Mouse (Mus musculus): ENCODE measurements around the gene Dclk3. TPM values are rescaled to one million over a fixed set of nuclear protein-coding genes. Genes with fewer than 3 reads are reported as not detected.

The Dclk3 gene
- polyA plus RNA-seq, 1 experiment from 2014 or later: 0.35 TPM

DNA sequence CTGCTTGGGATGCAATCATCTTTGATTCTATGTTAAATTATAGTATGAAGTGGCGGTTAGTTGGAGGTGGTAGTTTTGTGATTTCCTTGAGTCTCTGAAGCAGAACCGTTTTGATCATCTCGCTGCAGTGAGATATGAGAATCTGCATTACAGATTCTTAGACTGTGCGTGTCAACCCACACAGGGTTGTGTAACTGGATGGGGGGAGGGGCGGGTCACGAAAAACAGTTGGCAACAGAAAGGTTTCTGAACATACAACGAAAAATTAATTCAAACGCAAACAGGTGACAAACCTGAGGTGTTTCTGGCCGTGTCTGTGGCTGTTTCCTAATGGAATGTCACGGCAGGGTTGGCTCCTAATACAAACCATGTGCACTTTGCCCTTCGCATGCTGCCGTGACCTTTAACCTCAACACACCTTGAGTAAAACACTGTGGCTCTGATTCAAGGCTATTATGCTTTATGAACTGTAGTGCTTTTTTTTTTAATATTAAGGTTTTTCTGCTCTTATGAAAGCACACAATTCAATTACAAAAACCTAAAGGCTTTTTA is 12.0 kb downstream of the Dclk3 start:
- Histone ChIP-seq H3K4me1 (ENCODE audit: control insufficient read depth, insufficient read depth, low read length) (no peaks in the 10 kb centered on the region), H3K27ac (ENCODE audit: low read length) (no peak overlapping the region), H3K4me2 (ENCODE audit: low read depth, low read length) (no peak overlapping the region), H3K4me3 (ENCODE audit: low read length) (no peak overlapping the region), H3K27me3 (ENCODE audit: control insufficient read depth, insufficient read depth, low read length) (no peaks in the 10 kb centered on the region), H3K36me3 (ENCODE audit: control insufficient read depth, insufficient read depth) (no peaks in the 10 kb centered on the region), H3K9ac (ENCODE audit: low read length) (no peak overlapping the region), H3K9me3 (replicated peaks; ENCODE audit: control insufficient read depth, low read length) (no peaks in the 10 kb centered on the region)
- ATAC-seq (replicated peaks; ENCODE audit: extremely low read depth, insufficient read depth, low FRiP score): no peak
- 83% methylated on average over 12 of the region's 12 CpGs for WGBS

DNA sequence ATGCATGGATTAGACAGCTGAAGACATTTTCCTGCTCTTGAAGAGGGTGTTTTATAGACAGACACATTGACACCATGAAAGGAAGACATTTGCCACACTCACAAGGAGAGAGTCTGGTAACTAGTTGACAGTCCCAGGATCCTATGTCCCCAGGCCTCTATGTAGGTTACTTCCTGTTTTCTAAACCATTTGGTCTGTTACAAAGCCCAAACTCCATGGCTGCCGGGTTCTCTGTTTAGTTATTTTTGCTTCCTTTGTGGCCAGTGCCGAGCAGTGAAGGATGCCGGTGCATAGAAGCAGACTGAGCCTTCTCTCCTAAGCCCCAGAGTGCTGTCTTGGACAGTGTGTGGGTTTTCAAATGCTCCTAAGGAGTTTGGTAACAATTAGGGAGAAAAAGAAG is 15.0 kb downstream of the Dclk3 start:
- H3K4me1 ChIP-seq (ENCODE audit: control insufficient read depth, insufficient read depth, low read length): no peaks in the 10 kb centered on the region
- no peak overlapping the region for H3K9ac ChIP-seq (ENCODE audit: low read length)
- no peak overlapping the region for H3K4me2 ChIP-seq (ENCODE audit: low read depth, low read length)
- no peak overlapping the region for H3K4me3 ChIP-seq (ENCODE audit: low read length)
- 59% methylated on average over 3 of the region's 3 CpGs for WGBS
- H3K27me3 ChIP-seq (ENCODE audit: control insufficient read depth, insufficient read depth, low read length): no peaks in the 10 kb centered on the region
- H3K36me3 ChIP-seq (ENCODE audit: control insufficient read depth, insufficient read depth): no peaks in the 10 kb centered on the region
- ATAC-seq (replicated peaks; ENCODE audit: extremely low read depth, insufficient read depth, low FRiP score): no peak
- no peak overlapping the region for H3K27ac ChIP-seq (ENCODE audit: low read length)
- no peaks in the 10 kb centered on the region for H3K9me3 ChIP-seq (replicated peaks; ENCODE audit: control insufficient read depth, low read length)

GRCm38 (mm10) chr9:111457176-111457935 is 18.5 kb downstream of the Dclk3 start:
- Histone ChIP-seq H3K4me1 (ENCODE audit: control insufficient read depth, insufficient read depth, low read length) (peaks cover 3% of the 10 kb centered on the region; the same call in 1 of the 2 replicates), H3K9ac (ENCODE audit: low read length) (no peak overlapping the region), H3K36me3 (ENCODE audit: control insufficient read depth, insufficient read depth) (no peaks in the 10 kb centered on the region), H3K4me2 (ENCODE audit: low read depth, low read length) (no peak overlapping the region), H3K27me3 (ENCODE audit: control insufficient read depth, insufficient read depth, low read length) (no peaks in the 10 kb centered on the region), H3K4me3 (ENCODE audit: low read length) (no peak overlapping the region), H3K27ac (ENCODE audit: low read length) (no peak overlapping the region), H3K9me3 (replicated peaks; ENCODE audit: control insufficient read depth, low read length) (no peaks in the 10 kb centered on the region)
- 77% methylated on average over 10 of the region's 10 CpGs for WGBS
- ATAC-seq (replicated peaks; ENCODE audit: extremely low read depth, insufficient read depth, low FRiP score): no peak

- Histone ChIP-seq H3K9me3 (replicated peaks; ENCODE audit: control insufficient read depth, low read length) (no peaks in the 10 kb centered on the region), H3K27ac (ENCODE audit: low read length) (no peak overlapping the region), H3K27me3 (ENCODE audit: control insufficient read depth, insufficient read depth, low read length) (no peaks in the 10 kb centered on the region), H3K4me1 (ENCODE audit: control insufficient read depth, insufficient read depth, low read length) (peaks cover 3% of the 10 kb centered on the region; the same call in 1 of the 2 replicates), H3K9ac (ENCODE audit: low read length) (no peak overlapping the region), H3K36me3 (ENCODE audit: control insufficient read depth, insufficient read depth) (no peaks in the 10 kb centered on the region), H3K4me3 (ENCODE audit: low read length) (no peak overlapping the region), H3K4me2 (ENCODE audit: low read depth, low read length) (no peak overlapping the region)
- no peak for ATAC-seq (replicated peaks; ENCODE audit: extremely low read depth, insufficient read depth, low FRiP score)
- 87% methylated on average over 4 of the region's 4 CpGs for WGBS
Observed at GRCm38 (mm10) chr9:111457936-111458310, 19.0 kb downstream of the Dclk3 start.

DNA sequence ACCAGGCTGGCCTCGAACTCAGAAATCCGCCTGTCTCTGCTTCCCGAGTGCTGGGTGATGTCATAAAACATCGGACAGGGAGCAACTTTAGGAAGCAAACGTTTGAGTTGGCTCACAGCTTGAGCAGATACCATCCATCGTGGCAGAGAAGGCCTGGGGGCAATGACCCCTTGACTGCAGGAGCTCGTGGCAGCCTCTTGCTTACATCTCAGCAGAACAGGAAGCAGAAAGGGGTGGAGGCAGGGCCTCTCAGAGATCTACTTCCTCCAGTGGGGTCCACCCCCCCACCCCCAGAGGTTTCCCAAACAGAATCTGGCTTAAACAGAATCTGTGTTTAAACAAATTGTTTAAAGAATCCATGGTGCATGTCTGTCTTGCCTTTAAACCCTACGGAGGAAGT is 20.6 kb downstream of the Dclk3 start:
- Histone ChIP-seq H3K4me1 (ENCODE audit: control insufficient read depth, insufficient read depth, low read length) (peaks cover 3% of the 10 kb centered on the region; the same call in 1 of the 2 replicates), H3K27ac (ENCODE audit: low read length) (no peak overlapping the region), H3K9ac (ENCODE audit: low read length) (no peak overlapping the region), H3K36me3 (ENCODE audit: control insufficient read depth, insufficient read depth) (no peaks in the 10 kb centered on the region), H3K27me3 (ENCODE audit: control insufficient read depth, insufficient read depth, low read length) (no peaks in the 10 kb centered on the region), H3K9me3 (replicated peaks; ENCODE audit: control insufficient read depth, low read length) (no peaks in the 10 kb centered on the region), H3K4me3 (ENCODE audit: low read length) (no peak overlapping the region), H3K4me2 (ENCODE audit: low read depth, low read length) (no peak overlapping the region)
- no peak for ATAC-seq (replicated peaks; ENCODE audit: extremely low read depth, insufficient read depth, low FRiP score)
- WGBS: 63% methylated on average over 8 of the region's 8 CpGs

DNA sequence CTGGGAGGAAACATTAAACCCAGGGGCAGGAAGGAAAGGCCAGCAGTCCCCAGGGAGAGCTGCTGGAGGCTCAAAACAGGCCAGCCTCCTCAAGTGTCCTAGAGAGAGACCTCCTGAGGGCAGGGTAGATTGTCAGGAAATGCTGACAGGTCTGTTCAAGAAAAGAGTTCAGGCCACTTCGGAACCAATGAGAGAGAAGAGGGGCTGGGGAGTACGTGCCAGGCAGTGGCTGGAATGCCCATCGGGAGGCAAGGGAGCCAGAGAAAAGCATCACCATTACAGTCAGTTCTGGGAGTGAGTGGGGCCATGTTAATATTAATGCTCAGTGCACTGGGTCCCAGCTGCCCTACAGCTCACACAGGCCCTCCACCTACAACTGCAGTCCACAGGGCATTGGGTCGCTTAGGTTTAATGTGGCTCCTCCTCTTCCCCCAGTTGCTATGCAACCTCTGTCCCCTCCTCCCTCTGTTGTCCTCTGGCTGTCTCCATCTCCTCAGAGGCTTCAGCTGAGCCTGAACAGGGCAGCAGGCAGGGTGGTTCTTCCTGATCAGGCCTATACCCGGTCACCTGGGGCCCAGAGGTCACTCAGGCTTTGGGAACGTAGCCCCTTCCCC is 21.4 kb downstream of the Dclk3 start:
- Histone ChIP-seq H3K27me3 (ENCODE audit: control insufficient read depth, insufficient read depth, low read length) (no peaks in the 10 kb centered on the region), H3K9ac (ENCODE audit: low read length) (no peak overlapping the region), H3K36me3 (ENCODE audit: control insufficient read depth, insufficient read depth) (no peaks in the 10 kb centered on the region), H3K4me3 (ENCODE audit: low read length) (no peak overlapping the region), H3K9me3 (replicated peaks; ENCODE audit: control insufficient read depth, low read length) (no peaks in the 10 kb centered on the region), H3K4me1 (ENCODE audit: control insufficient read depth, insufficient read depth, low read length) (peaks cover 3% of the 10 kb centered on the region; the same call in 1 of the 2 replicates), H3K4me2 (ENCODE audit: low read depth, low read length) (no peak overlapping the region), H3K27ac (ENCODE audit: low read length) (no peak overlapping the region)
- 25% methylated on average over 6 of the region's 6 CpGs for WGBS
- no peak for ATAC-seq (replicated peaks; ENCODE audit: extremely low read depth, insufficient read depth, low FRiP score)

DNA sequence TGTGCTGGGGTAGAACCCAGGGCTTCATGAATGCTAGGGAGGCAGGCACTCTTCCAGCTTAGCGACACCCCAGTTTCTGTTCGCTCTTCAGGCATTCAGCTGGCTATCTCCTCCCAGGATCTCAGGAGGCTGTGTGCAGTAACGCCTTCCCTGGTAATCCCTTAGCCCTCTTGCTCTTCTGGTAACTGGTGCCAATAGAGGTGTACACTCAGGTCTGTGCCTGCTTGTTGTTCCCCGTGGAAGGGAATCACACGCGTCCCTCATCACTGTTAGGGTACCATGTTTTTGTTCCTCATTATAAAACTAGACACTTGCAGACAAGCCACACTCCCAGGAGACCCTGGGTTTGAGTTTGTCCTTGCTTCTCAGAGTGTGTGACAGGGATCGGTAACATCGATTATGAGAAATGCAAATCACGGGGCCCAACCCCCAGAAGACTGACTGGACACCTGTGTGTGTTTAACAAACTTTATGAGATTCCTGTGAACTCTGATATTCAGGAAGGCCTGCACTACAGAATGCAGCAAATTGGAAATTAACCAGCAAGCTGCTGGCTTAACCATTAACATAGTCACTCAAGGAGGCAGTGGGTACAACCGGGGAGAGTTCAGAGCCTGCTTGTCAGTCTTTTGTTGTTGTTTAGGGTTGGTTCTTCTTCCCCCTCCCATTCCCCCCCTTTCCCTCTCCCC is 22.7 kb downstream of the Dclk3 start:
- Histone ChIP-seq H3K36me3 (ENCODE audit: control insufficient read depth, insufficient read depth) (no peaks in the 10 kb centered on the region), H3K4me3 (ENCODE audit: low read length) (no peak overlapping the region), H3K9me3 (replicated peaks; ENCODE audit: control insufficient read depth, low read length) (no peaks in the 10 kb centered on the region), H3K27ac (ENCODE audit: low read length) (no peak overlapping the region), H3K27me3 (ENCODE audit: control insufficient read depth, insufficient read depth, low read length) (no peaks in the 10 kb centered on the region), H3K9ac (ENCODE audit: low read length) (no peak overlapping the region), H3K4me1 (ENCODE audit: control insufficient read depth, insufficient read depth, low read length) (peaks cover 3% of the 10 kb centered on the region; the same call in 1 of the 2 replicates), H3K4me2 (ENCODE audit: low read depth, low read length) (no peak overlapping the region)
- WGBS: 74% methylated on average over 10 of the region's 10 CpGs
- no peak for ATAC-seq (replicated peaks; ENCODE audit: extremely low read depth, insufficient read depth, low FRiP score)

GRCm38 (mm10) chr9:111465666-111466065 is 26.8 kb downstream of the Dclk3 start:
- Histone ChIP-seq H3K27me3 (ENCODE audit: control insufficient read depth, insufficient read depth, low read length) (no peaks in the 10 kb centered on the region), H3K27ac (ENCODE audit: low read length) (no peak overlapping the region), H3K9me3 (replicated peaks; ENCODE audit: control insufficient read depth, low read length) (no peaks in the 10 kb centered on the region), H3K4me1 (ENCODE audit: control insufficient read depth, insufficient read depth, low read length) (no peaks in the 10 kb centered on the region), H3K4me3 (ENCODE audit: low read length) (no peak overlapping the region), H3K4me2 (ENCODE audit: low read depth, low read length) (no peak overlapping the region), H3K36me3 (ENCODE audit: control insufficient read depth, insufficient read depth) (no peaks in the 10 kb centered on the region), H3K9ac (ENCODE audit: low read length) (no peak overlapping the region)
- WGBS: 79% methylated on average over 6 of the region's 6 CpGs
- ATAC-seq (replicated peaks; ENCODE audit: extremely low read depth, insufficient read depth, low FRiP score): no peak
